Mouse (Mus musculus) thymus, adult 2 months (tissue): ENCODE measurements around the gene Klk11. TPM values are rescaled to one million over a fixed set of nuclear protein-coding genes. Genes with fewer than 3 reads are reported as not detected.

ENCODE experiments used
- DNase-seq: peaks from one replicate; pipeline ENCODE4 v3.0.0; 2021
- H3K27ac ChIP-seq: fragments of 200-500 bp; 2 replicates; pipeline ENCODE4 v1.5.1; 2012; ENCODE audit warnings: low read length, control low read depth; ENCODE audit not compliant: control insufficient read depth, insufficient read depth
- H3K27me3 ChIP-seq: fragments of 200-500 bp; 2 replicates; pipeline ENCODE4 v1.6.1; 2012; ENCODE audit warnings: mild to moderate bottlenecking, low read length, moderate library complexity, mixed read lengths; ENCODE audit not compliant: control insufficient read depth, insufficient read depth
- H3K36me3 ChIP-seq: fragments of 200-500 bp; 2 replicates; pipeline ENCODE4 v1.6.1; 2012; ENCODE audit warnings: mild to moderate bottlenecking, low read length, moderate library complexity; ENCODE audit not compliant: control insufficient read depth, insufficient read depth
- H3K4me1 ChIP-seq: fragments of 200-500 bp; replicated peaks from 2 replicates; pipeline ENCODE4 v1.6.1; 2012; ENCODE audit warnings: low read length; ENCODE audit not compliant: control insufficient read depth, insufficient read depth
- H3K4me3 ChIP-seq: fragments of 200-500 bp; 2 replicates; pipeline ENCODE4 v1.5.1; 2012; ENCODE audit warnings: mild to moderate bottlenecking, low read length, control low read depth, moderate library complexity; ENCODE audit not compliant: control insufficient read depth, insufficient read depth
- CTCF ChIP-seq: fragments of 200-500 bp; IDR thresholded peaks from 2 replicates; pipeline ENCODE4 v1.5.1; 2012; ENCODE audit warnings: mild to moderate bottlenecking, control low read depth, low read length, moderate library complexity, borderline replicate concordance; ENCODE audit not compliant: control insufficient read depth, poor library complexity, insufficient read depth; ENCODE audit errors: extremely low read depth
- POLR2A ChIP-seq: fragments of 200-500 bp; IDR thresholded peaks from 2 replicates; pipeline ENCODE4 v1.6.1; 2012; ENCODE audit warnings: mild to moderate bottlenecking, low read length, control low read depth, moderate library complexity; ENCODE audit not compliant: control insufficient read depth, poor library complexity, insufficient read depth; ENCODE audit errors: extremely low read depth
- WGBS: fragments of 180-500 bp; shearing (Covaris S2); methylation state at CpG from one replicate; pipeline ENCODE4 v1.1.7; 2018; 5-methylcytosine and 5-hydroxymethylcytosine counted together
- polyA plus RNA-seq: library from polyadenylated mRNA; depleted of rRNA; stranded (reverse); fragments of >200 nt; gene quantifications from 2 replicates; pipeline ENCODE4 v1.2.3, GENCODE M21; 2012

Klk11 gene
- polyA plus RNA-seq, 1 experiment: 0.81 TPM

- no peak for DNase-seq
- WGBS: 78% methylated on average over 3 of the region's 3 CpGs
Measured at GRCm38 (mm10) chr7:43772901-43773300, 1.5 kb upstream of the Klk11 start.

DNA sequence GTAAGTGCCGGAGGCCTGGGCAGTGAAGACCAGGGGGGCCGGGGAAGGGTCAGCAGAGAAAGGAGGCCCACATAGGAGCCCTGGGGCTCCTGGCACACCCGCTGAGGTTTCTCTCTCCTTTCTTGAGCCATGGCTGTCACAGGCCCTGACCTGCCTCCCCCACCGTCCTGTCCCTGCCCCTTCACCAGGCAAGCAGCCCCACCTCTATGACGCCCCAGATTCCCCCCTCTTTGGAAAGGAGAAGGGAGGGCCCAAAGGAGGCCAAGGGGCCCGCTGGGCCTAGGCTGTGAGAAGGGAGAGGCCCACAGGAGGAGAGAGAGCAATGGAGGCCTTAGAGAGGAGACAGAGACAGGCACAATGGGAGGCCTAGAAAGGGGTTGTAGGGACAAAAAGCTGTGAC is 398 bp downstream of the Klk11 start:
- no peak for DNase-seq
- Histone ChIP-seq H3K4me1 (no peaks in the 10 kb centered on the region), H3K36me3 (no peaks in the 10 kb centered on the region), H3K27ac (no peak overlapping the region), H3K4me3 (no peak overlapping the region), H3K27me3 (no peaks in the 10 kb centered on the region)
- TF ChIP-seq CTCF (no peak), POLR2A (no peak)
- WGBS: 76% methylated on average over 6 of the region's 6 CpGs

More at GRCm38 (mm10) chr7:43772901-43773300, 1.5 kb upstream of the Klk11 start:
- Histone ChIP-seq H3K27ac (no peak overlapping the region), H3K4me3 (no peak overlapping the region), H3K36me3 (no peaks in the 10 kb centered on the region), H3K27me3 (no peaks in the 10 kb centered on the region), H3K4me1 (no peaks in the 10 kb centered on the region)
- TF ChIP-seq CTCF (no peak), POLR2A (no peak)

DNA sequence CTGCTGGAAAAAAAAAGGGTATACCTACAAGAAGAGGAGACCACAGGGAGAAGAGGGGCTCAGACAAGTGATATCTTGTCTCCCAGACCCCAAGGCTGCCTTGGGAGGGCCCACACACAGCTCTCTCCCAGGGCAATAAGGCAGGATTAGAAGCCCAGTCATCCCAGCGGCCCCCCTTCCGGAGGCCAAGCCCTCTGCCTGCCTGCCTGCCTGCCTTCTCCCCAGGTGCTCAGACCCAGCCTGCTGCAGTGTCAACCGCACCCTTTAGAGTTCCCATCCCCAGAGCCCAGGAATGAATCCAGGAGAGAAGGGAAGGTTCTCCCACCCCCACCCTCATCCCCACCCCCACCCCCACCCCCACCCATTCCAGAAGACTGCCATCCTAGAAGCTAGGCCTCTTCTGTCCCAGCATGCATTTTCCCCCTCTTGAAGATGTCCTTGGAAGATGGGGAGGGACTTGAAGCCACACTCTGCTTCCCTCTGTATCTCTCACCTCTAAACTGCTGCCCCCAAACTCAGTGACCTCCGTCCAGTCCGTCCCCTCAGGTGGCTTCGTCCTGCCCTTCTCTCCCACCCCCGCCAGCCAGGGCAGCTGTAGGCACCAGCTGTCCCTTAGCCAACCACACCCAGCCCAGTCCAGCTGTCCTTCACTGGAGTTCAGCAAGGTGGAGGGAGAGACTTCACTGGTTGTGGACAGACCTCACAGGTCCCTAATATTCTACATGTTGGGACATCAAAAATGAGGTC is 1.1 kb downstream of the Klk11 start:
- no peaks in the 10 kb centered on the region for H3K36me3 ChIP-seq
- no peak overlapping the region for H3K27ac ChIP-seq
- no peak for DNase-seq
- TF ChIP-seq POLR2A: no peak
- no peak for TF ChIP-seq CTCF
- H3K27me3 ChIP-seq: no peaks in the 10 kb centered on the region
- no peaks in the 10 kb centered on the region for H3K4me1 ChIP-seq
- no peak overlapping the region for H3K4me3 ChIP-seq
- WGBS: 94% methylated on average over 7 of the region's 7 CpGs

- TF ChIP-seq POLR2A (no peak), CTCF (no peak)
- WGBS: 94% methylated on average over 5 of the region's 5 CpGs
- Histone ChIP-seq H3K27me3 (no peaks in the 10 kb centered on the region), H3K4me3 (no peak overlapping the region), H3K4me1 (no peaks in the 10 kb centered on the region), H3K27ac (no peak overlapping the region), H3K36me3 (no peaks in the 10 kb centered on the region)
- DNase-seq: no peak
Measured at GRCm38 (mm10) chr7:43776506-43776905, 2.1 kb downstream of the Klk11 start.

DNA sequence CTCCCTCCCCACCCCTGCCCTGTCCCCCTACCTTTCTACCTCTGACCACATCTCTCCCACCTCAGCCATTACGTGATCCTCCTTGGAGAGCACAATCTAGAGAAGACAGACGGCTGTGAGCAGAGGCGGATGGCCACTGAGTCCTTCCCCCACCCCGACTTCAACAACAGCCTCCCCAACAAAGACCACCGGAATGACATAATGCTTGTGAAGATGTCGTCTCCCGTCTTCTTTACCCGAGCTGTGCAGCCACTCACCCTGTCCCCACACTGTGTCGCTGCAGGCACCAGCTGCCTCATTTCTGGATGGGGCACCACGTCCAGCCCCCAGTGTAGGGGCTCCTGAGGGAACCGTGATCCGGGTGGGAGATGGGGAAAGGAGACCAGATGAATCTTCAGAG is 3.0 kb downstream of the Klk11 start:
- Histone ChIP-seq H3K27me3 (no peaks in the 10 kb centered on the region), H3K27ac (no peak overlapping the region), H3K36me3 (no peaks in the 10 kb centered on the region), H3K4me1 (no peaks in the 10 kb centered on the region), H3K4me3 (no peak overlapping the region)
- WGBS: 91% methylated on average over 12 of the region's 12 CpGs
- no peak for DNase-seq
- no peak for TF ChIP-seq POLR2A
- no peak for TF ChIP-seq CTCF

- TF ChIP-seq CTCF: no peak
- TF ChIP-seq POLR2A: no peak
- no peak for DNase-seq
- Histone ChIP-seq H3K27me3 (no peaks in the 10 kb centered on the region), H3K4me3 (no peak overlapping the region), H3K4me1 (no peaks in the 10 kb centered on the region), H3K36me3 (no peaks in the 10 kb centered on the region), H3K27ac (no peak overlapping the region)
- 95% methylated on average over 10 of the region's 10 CpGs for WGBS
Measured at GRCm38 (mm10) chr7:43778176-43778970, 4.0 kb downstream of the Klk11 start.

GRCm38 (mm10) chr7:43780241-43780640 is 5.8 kb downstream of the Klk11 start:
- Histone ChIP-seq H3K27ac (no peak overlapping the region), H3K4me1 (no peaks in the 10 kb centered on the region), H3K27me3 (no peaks in the 10 kb centered on the region), H3K36me3 (no peaks in the 10 kb centered on the region), H3K4me3 (no peak overlapping the region)
- WGBS: 69% methylated on average over 6 of the region's 6 CpGs
- no peak for DNase-seq
- TF ChIP-seq POLR2A (no peak), CTCF (no peak)
